Mouse (Mus musculus) cerebellum, adult 2 months (tissue): ENCODE data around the gene Mkrn2os.

Source experiments
- CTCF ChIP-seq: fragments of 200-500 bp; IDR thresholded peaks from 2 replicates; pipeline ENCODE4 v1.5.1; 2011; ENCODE audit warnings: low read depth, mild to moderate bottlenecking, control low read depth, low read length, moderate library complexity, borderline replicate concordance; ENCODE audit not compliant: insufficient read depth
- POLR2A ChIP-seq: fragments of 200-500 bp; IDR thresholded peaks from 2 replicates; pipeline ENCODE4 v1.6.1; 2011; ENCODE audit warnings: low read length, control low read depth, borderline replicate concordance; ENCODE audit not compliant: insufficient read depth

- TF ChIP-seq POLR2A (no peak), CTCF (no peak)
Measured at GRCm38 (mm10) chr6:115594463-115594862, 2.1 kb upstream of the Mkrn2os start.
